Mouse (Mus musculus): Measurements from ENCODE around the gene Sergef. TPM values are rescaled to one million over a fixed set of nuclear protein-coding genes. Genes with fewer than 3 reads are reported as not detected.

The Sergef gene
- polyA plus RNA-seq, 1 experiment = 9.9 TPM

GRCm38 (mm10) chr7:46409204-46409789 lies 230.3 kb downstream of the Sergef start:
- Histone ChIP-seq H3K27me3 (ENCODE audit: control insufficient read depth, insufficient read depth, low read length) (no peaks in the 10 kb centered on the region), H3K36me3 (ENCODE audit: control insufficient read depth, insufficient read depth, low read length) (no peaks in the 10 kb centered on the region), H3K4me3 (ENCODE audit: control insufficient read depth, insufficient read depth, low read length) (no peak overlapping the region), H3K27ac (ENCODE audit: control insufficient read depth, insufficient read depth, low read length) (no peak overlapping the region), H3K4me1 (replicated peaks; ENCODE audit: control insufficient read depth, insufficient read depth, low read length) (no peaks in the 10 kb centered on the region)
- DNase-seq = no peak
- WGBS = 22% methylated on average over 12 of the region's 12 CpGs
- TF ChIP-seq CTCF (IDR thresholded peaks at IDR 0.05; ENCODE audit: borderline replicate concordance, control insufficient read depth, extremely low read depth, insufficient read depth, low read length, poor library complexity) (no peak), POLR2A (IDR thresholded peaks at IDR 0.05; ENCODE audit: control insufficient read depth, extremely low read depth, insufficient read depth, low read length, poor library complexity) (no peak)

DNA sequence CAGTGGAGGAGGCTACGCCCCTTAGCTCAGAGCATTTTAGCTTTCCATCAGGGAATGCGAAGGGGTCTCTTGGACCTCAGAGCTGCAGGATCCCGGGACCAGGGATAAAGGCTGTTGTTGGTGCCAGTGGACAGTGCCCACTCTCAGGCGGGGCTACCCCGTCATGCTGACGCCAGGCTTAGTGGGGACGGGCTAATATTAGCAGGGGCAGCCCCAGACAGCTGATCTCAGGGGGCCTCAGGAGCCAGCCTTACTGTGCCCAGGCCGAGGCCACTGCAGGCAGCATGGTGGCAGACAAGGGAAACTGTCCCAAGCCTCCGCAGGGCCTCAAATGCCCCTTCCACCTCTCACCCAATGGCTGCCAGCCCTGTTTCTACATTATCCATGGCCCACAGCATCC lies 231.0 kb downstream of the Sergef start:
- H3K36me3 ChIP-seq (ENCODE audit: control insufficient read depth, insufficient read depth, low read length) = no peaks in the 10 kb centered on the region
- DNase-seq = no peak
- no peak overlapping the region for H3K4me3 ChIP-seq (ENCODE audit: control insufficient read depth, insufficient read depth, low read length)
- H3K4me1 ChIP-seq (replicated peaks; ENCODE audit: control insufficient read depth, insufficient read depth, low read length) = no peaks in the 10 kb centered on the region
- no peaks in the 10 kb centered on the region for H3K27me3 ChIP-seq (ENCODE audit: control insufficient read depth, insufficient read depth, low read length)
- no peak for TF ChIP-seq POLR2A (IDR thresholded peaks at IDR 0.05; ENCODE audit: control insufficient read depth, extremely low read depth, insufficient read depth, low read length, poor library complexity)
- TF ChIP-seq CTCF (IDR thresholded peaks at IDR 0.05; ENCODE audit: borderline replicate concordance, control insufficient read depth, extremely low read depth, insufficient read depth, low read length, poor library complexity) = no peak
- 89% methylated on average over 9 of the region's 9 CpGs for WGBS
- no peak overlapping the region for H3K27ac ChIP-seq (ENCODE audit: control insufficient read depth, insufficient read depth, low read length)

DNA sequence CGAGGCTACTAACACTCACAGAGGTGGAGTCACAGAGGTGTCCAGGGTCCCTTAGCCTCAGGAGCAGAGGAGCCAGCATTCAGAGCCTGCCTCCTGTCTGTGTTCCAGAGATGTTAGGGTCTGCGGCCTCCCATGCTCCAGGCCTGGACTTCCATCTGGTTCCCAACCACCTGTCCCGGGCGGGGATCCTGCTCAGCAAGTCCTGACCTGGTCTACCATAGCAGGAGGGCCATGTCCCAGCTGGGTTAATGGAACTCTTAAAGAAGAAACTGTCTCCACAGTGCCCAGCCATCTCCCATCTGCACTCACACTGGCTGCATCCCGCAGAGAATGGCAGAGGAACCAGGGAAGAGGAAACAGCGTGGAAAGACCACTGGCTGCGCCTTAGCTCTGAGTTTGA lies 234.9 kb downstream of the Sergef start:
- 89% methylated on average over 7 of the region's 7 CpGs for WGBS
- H3K27me3 ChIP-seq (ENCODE audit: control insufficient read depth, insufficient read depth, low read length) = no peaks in the 10 kb centered on the region

GRCm38 (mm10) chr7:46403616-46404485 lies 235.8 kb downstream of the Sergef start:
- no peak for DNase-seq
- H3K27ac ChIP-seq (ENCODE audit: control insufficient read depth, insufficient read depth, low read length) = no peak overlapping the region
- H3K27me3 ChIP-seq (ENCODE audit: control insufficient read depth, insufficient read depth, low read length) = no peaks in the 10 kb centered on the region; the same call in 1 of the 2 replicates
- TF ChIP-seq CTCF (IDR thresholded peaks at IDR 0.05; ENCODE audit: borderline replicate concordance, control insufficient read depth, extremely low read depth, insufficient read depth, low read length, poor library complexity) (no peak), POLR2A (IDR thresholded peaks at IDR 0.05; ENCODE audit: control insufficient read depth, extremely low read depth, insufficient read depth, low read length, poor library complexity) (no peak)
- peaks cover 4% of the 10 kb centered on the region for H3K4me1 ChIP-seq (replicated peaks; ENCODE audit: control insufficient read depth, insufficient read depth, low read length)
- no peaks in the 10 kb centered on the region for H3K36me3 ChIP-seq (ENCODE audit: control insufficient read depth, insufficient read depth, low read length)
- 95% methylated on average over 15 of the region's 15 CpGs for WGBS
- H3K4me3 ChIP-seq (ENCODE audit: control insufficient read depth, insufficient read depth, low read length) = no peak overlapping the region

More for the DNA sequence above, 234.9 kb downstream of the Sergef start:
- no peak overlapping the region for H3K4me3 ChIP-seq (ENCODE audit: control insufficient read depth, insufficient read depth, low read length)
- peaks cover 4% of the 10 kb centered on the region for H3K4me1 ChIP-seq (replicated peaks; ENCODE audit: control insufficient read depth, insufficient read depth, low read length)
- TF ChIP-seq CTCF (IDR thresholded peaks at IDR 0.05; ENCODE audit: borderline replicate concordance, control insufficient read depth, extremely low read depth, insufficient read depth, low read length, poor library complexity) (no peak), POLR2A (IDR thresholded peaks at IDR 0.05; ENCODE audit: control insufficient read depth, extremely low read depth, insufficient read depth, low read length, poor library complexity) (no peak)
- H3K27ac ChIP-seq (ENCODE audit: control insufficient read depth, insufficient read depth, low read length) = no peak overlapping the region
- no peaks in the 10 kb centered on the region for H3K36me3 ChIP-seq (ENCODE audit: control insufficient read depth, insufficient read depth, low read length)
- no peak for DNase-seq

GRCm38 (mm10) chr7:46401371-46402180 lies 238.0 kb downstream of the Sergef start:
- Histone ChIP-seq H3K36me3 (ENCODE audit: control insufficient read depth, insufficient read depth, low read length) (no peaks in the 10 kb centered on the region), H3K4me3 (ENCODE audit: control insufficient read depth, insufficient read depth, low read length) (no peak overlapping the region), H3K27me3 (ENCODE audit: control insufficient read depth, insufficient read depth, low read length) (no peaks in the 10 kb centered on the region; the same call in 1 of the 2 replicates), H3K27ac (ENCODE audit: control insufficient read depth, insufficient read depth, low read length) (no peak overlapping the region), H3K4me1 (replicated peaks; ENCODE audit: control insufficient read depth, insufficient read depth, low read length) (peaks cover 4% of the 10 kb centered on the region)
- 71% methylated on average over 3 of the region's 3 CpGs for WGBS
- DNase-seq = no peak
- no peak for TF ChIP-seq CTCF (IDR thresholded peaks at IDR 0.05; ENCODE audit: borderline replicate concordance, control insufficient read depth, extremely low read depth, insufficient read depth, low read length, poor library complexity)
- no peak for TF ChIP-seq POLR2A (IDR thresholded peaks at IDR 0.05; ENCODE audit: control insufficient read depth, extremely low read depth, insufficient read depth, low read length, poor library complexity)

- TF ChIP-seq POLR2A (IDR thresholded peaks at IDR 0.05; ENCODE audit: control insufficient read depth, extremely low read depth, insufficient read depth, low read length, poor library complexity) (no peak), CTCF (IDR thresholded peaks at IDR 0.05; ENCODE audit: borderline replicate concordance, control insufficient read depth, extremely low read depth, insufficient read depth, low read length, poor library complexity) (no peak)
- H3K4me3 ChIP-seq (ENCODE audit: control insufficient read depth, insufficient read depth, low read length) = no peak overlapping the region
- H3K27me3 ChIP-seq (ENCODE audit: control insufficient read depth, insufficient read depth, low read length) = no peaks in the 10 kb centered on the region; the same call in 1 of the 2 replicates
- H3K4me1 ChIP-seq (replicated peaks; ENCODE audit: control insufficient read depth, insufficient read depth, low read length) = peaks cover 11% of the 10 kb centered on the region
- no peak for DNase-seq
- H3K36me3 ChIP-seq (ENCODE audit: control insufficient read depth, insufficient read depth, low read length) = no peaks in the 10 kb centered on the region
- no peak overlapping the region for H3K27ac ChIP-seq (ENCODE audit: control insufficient read depth, insufficient read depth, low read length)
- 69% methylated on average over 8 of the region's 8 CpGs for WGBS
These were observed 239.3 kb downstream of the Sergef start for GRCm38 (mm10) chr7:46400346-46400745.

Data from thymus, adult 2 months (tissue).